Mouse (Mus musculus) gastrocnemius, adult 8-10 months (tissue): ENCODE results near the gene Ankdd1b. TPM values are rescaled to one million over a fixed set of nuclear protein-coding genes. Genes with fewer than 3 reads are reported as not detected.

Experiments
- DNase-seq, 2 experiments: peaks; one replicate each; pipeline ENCODE4 v3.0.0; 2022; ENCODE audit warnings: low spot score in 2 of 2
- total RNA-seq, 4 experiments: library from RNA; stranded (reverse); gene quantifications; 2 replicates each; pipeline ENCODE4 v1.2.4; 2022

Ankdd1b gene
- total RNA-seq, 4 experiments from 2014 or later, result 0.17 to 0.20 TPM; not detected in 2

- DNase-seq, result no peak
Observed at GRCm38 (mm10) chr13:96454288-96454687, 16.7 kb downstream of the Ankdd1b start.

- DNase-seq, result no peak
Observed at GRCm38 (mm10) chr13:96452621-96453020, 18.4 kb downstream of the Ankdd1b start.

GRCm38 (mm10) chr13:96451386-96452140, 19.4 kb downstream of the Ankdd1b start:
- no peak for DNase-seq

- peak in 1 of 2 experiments; percentile 13 for DNase-seq
Observed at GRCm38 (mm10) chr13:96450869-96451268, 20.1 kb downstream of the Ankdd1b start.

GRCm38 (mm10) chr13:96450205-96450856, 20.7 kb downstream of the Ankdd1b start:
- DNase-seq, result no peak

GRCm38 (mm10) chr13:96440436-96440835, 30.6 kb downstream of the Ankdd1b start:
- no peak for DNase-seq

- DNase-seq, result no peak
Observed at GRCm38 (mm10) chr13:96436921-96437320, 34.1 kb downstream of the Ankdd1b start.

- no peak for DNase-seq
Observed at GRCm38 (mm10) chr13:96435793-96436192, 35.2 kb downstream of the Ankdd1b start.

- no peak for DNase-seq
Observed at GRCm38 (mm10) chr13:96434899-96435331, 36.1 kb downstream of the Ankdd1b start.

GRCm38 (mm10) chr13:96433648-96434190, 37.3 kb downstream of the Ankdd1b start:
- DNase-seq, result no peak

- DNase-seq, result no peak
Observed at GRCm38 (mm10) chr13:96433041-96433440, 38.0 kb downstream of the Ankdd1b start.

- no peak for DNase-seq
Observed at GRCm38 (mm10) chr13:96432376-96432811, 38.6 kb downstream of the Ankdd1b start.

GRCm38 (mm10) chr13:96431595-96432156, 39.3 kb downstream of the Ankdd1b start:
- DNase-seq, result peak; percentile 71 to 80

- DNase-seq, result no peak
Observed at GRCm38 (mm10) chr13:96428531-96428930, 42.5 kb downstream of the Ankdd1b start.

- no peak for DNase-seq
Observed at GRCm38 (mm10) chr13:96426044-96426443, 45.0 kb downstream of the Ankdd1b start.

GRCm38 (mm10) chr13:96424496-96425274, 46.3 kb downstream of the Ankdd1b start:
- DNase-seq, result no peak

- no peak for DNase-seq
Observed at GRCm38 (mm10) chr13:96421230-96421629, 49.8 kb downstream of the Ankdd1b start.

GRCm38 (mm10) chr13:96418487-96418886, 52.5 kb downstream of the Ankdd1b start:
- DNase-seq, result no peak

GRCm38 (mm10) chr13:96417261-96417813, 53.7 kb downstream of the Ankdd1b start:
- no peak for DNase-seq

GRCm38 (mm10) chr13:96416380-96416779, 54.6 kb downstream of the Ankdd1b start:
- no peak for DNase-seq

- DNase-seq, result no peak
Observed at GRCm38 (mm10) chr13:96414384-96414783, 56.6 kb downstream of the Ankdd1b start.
